Mouse (Mus musculus): Measurements from ENCODE around the gene 2410015M20Rik. TPM values are rescaled to one million over a fixed set of nuclear protein-coding genes. Genes with fewer than 3 reads are reported as not detected.
"Not testable (repeated sequence)": the region's sequence is repeated elsewhere in the genome, so short reads cannot be mapped to it uniquely, and the experiment has no call there.

The 2410015M20Rik gene
- total RNA-seq (2015; ENCODE audit: low replicate concordance) (16.3 and 18.6 TPM in 2 replicates), total RNA-seq (2017; ENCODE audit: low replicate concordance) (16.2 and 50.3 TPM in 2 replicates)

- ATAC-seq (replicated peaks; ENCODE audit: low FRiP score, poor library complexity, severe bottlenecking): peak; percentile 84
Observed at GRCm38 (mm10) chr17:56609452-56610171, at the start of gene 2410015M20Rik. 2410015M20Rik (minus strand) TSS chr17:56609771.

GRCm38 (mm10) chr17:56656171-56656570, 46.6 kb upstream of the 2410015M20Rik start:
- ATAC-seq (replicated peaks; ENCODE audit: low FRiP score, poor library complexity, severe bottlenecking): no peak

GRCm38 (mm10) chr17:56655311-56655710, 45.7 kb upstream of the 2410015M20Rik start:
- no peak for ATAC-seq (replicated peaks; ENCODE audit: low FRiP score, poor library complexity, severe bottlenecking)

GRCm38 (mm10) chr17:56654771-56655170, 45.2 kb upstream of the 2410015M20Rik start:
- ATAC-seq (replicated peaks; ENCODE audit: low FRiP score, poor library complexity, severe bottlenecking): no peak

- ATAC-seq (replicated peaks; ENCODE audit: low FRiP score, poor library complexity, severe bottlenecking): no peak
Observed at GRCm38 (mm10) chr17:56651801-56652200, 42.2 kb upstream of the 2410015M20Rik start.

- ATAC-seq (replicated peaks; ENCODE audit: low FRiP score, poor library complexity, severe bottlenecking): no peak
Observed at GRCm38 (mm10) chr17:56647546-56647945, 38.0 kb upstream of the 2410015M20Rik start.

- ATAC-seq (replicated peaks; ENCODE audit: low FRiP score, poor library complexity, severe bottlenecking): no peak
Observed at GRCm38 (mm10) chr17:56643237-56643636, 33.7 kb upstream of the 2410015M20Rik start.

- no peak for ATAC-seq (replicated peaks; ENCODE audit: low FRiP score, poor library complexity, severe bottlenecking)
Observed at GRCm38 (mm10) chr17:56634023-56634422, 24.5 kb upstream of the 2410015M20Rik start.

GRCm38 (mm10) chr17:56631807-56632206, 22.2 kb upstream of the 2410015M20Rik start:
- no peak for ATAC-seq (replicated peaks; ENCODE audit: low FRiP score, poor library complexity, severe bottlenecking)

GRCm38 (mm10) chr17:56629800-56630781, 20.5 kb upstream of the 2410015M20Rik start:
- not testable (repeated sequence) for ATAC-seq (replicated peaks; ENCODE audit: low FRiP score, poor library complexity, severe bottlenecking)

- ATAC-seq (replicated peaks; ENCODE audit: low FRiP score, poor library complexity, severe bottlenecking): no peak
Observed at GRCm38 (mm10) chr17:56627530-56628277, 18.1 kb upstream of the 2410015M20Rik start, which contains the start of gene Catsperd. Catsperd (plus strand) TSS chr17:56628143.

GRCm38 (mm10) chr17:56626754-56627470, 17.3 kb upstream of the 2410015M20Rik start, which contains the start of gene Lonp1:
Lonp1 (minus strand) TSS chr17:56626887.
- peak; percentile 95 for ATAC-seq (replicated peaks; ENCODE audit: low FRiP score, poor library complexity, severe bottlenecking)

- ATAC-seq (replicated peaks; ENCODE audit: low FRiP score, poor library complexity, severe bottlenecking): 0 out of 2 replicates have a peak, but pooled peaks have one; percentile 3
Observed at GRCm38 (mm10) chr17:56626260-56626659, 16.7 kb upstream of the 2410015M20Rik start.

GRCm38 (mm10) chr17:56625495-56625894, 15.9 kb upstream of the 2410015M20Rik start:
- ATAC-seq (replicated peaks; ENCODE audit: low FRiP score, poor library complexity, severe bottlenecking): no peak

- ATAC-seq (replicated peaks; ENCODE audit: low FRiP score, poor library complexity, severe bottlenecking): no peak
Observed at GRCm38 (mm10) chr17:56617628-56618027, 8.1 kb upstream of the 2410015M20Rik start.

- no peak for ATAC-seq (replicated peaks; ENCODE audit: low FRiP score, poor library complexity, severe bottlenecking)
Observed at GRCm38 (mm10) chr17:56616725-56617124, 7.2 kb upstream of the 2410015M20Rik start.

GRCm38 (mm10) chr17:56615792-56616191, 6.2 kb upstream of the 2410015M20Rik start:
- ATAC-seq (replicated peaks; ENCODE audit: low FRiP score, poor library complexity, severe bottlenecking): no peak

GRCm38 (mm10) chr17:56615136-56615784, 5.7 kb upstream of the 2410015M20Rik start:
- no peak for ATAC-seq (replicated peaks; ENCODE audit: low FRiP score, poor library complexity, severe bottlenecking)
